In genomic region chr3:87159190-87159589, GRCm38 (mm10) we compare ENCODE assay signal across 9 mouse cellular contexts. TPM values are rescaled to one million over a fixed set of nuclear protein-coding genes. Genes with fewer than 3 reads are reported as not detected.
DNase-seq lines count a peak whose midpoint lies in the region; ATAC-seq lines count a peak whose summit lies in the region.
"Had no signal": no experiment of that assay in that cellular context is flagged by ENCODE, and none has a peak within 500 bp of the region (broad histone marks: within the 10 kb centered on the region; RNA-seq: fewer than 3 reads in every experiment).

No protein-coding gene starts in this region.

- no peaks in the 10 kb centered on the region for H3K36me3 ChIP-seq in forebrain, embryonic 11.5 days (ENCODE audit: control insufficient read depth, insufficient read depth, low read length)
- H3K36me3 ChIP-seq in forebrain, embryonic 13.5 days (ENCODE audit: poor library complexity, severe bottlenecking): 0 out of 2 replicates have a peak, but pooled peaks cover 3% of the 10 kb centered on the region
- no peaks in the 10 kb centered on the region; the same call in 1 of the 2 replicates for H3K36me3 ChIP-seq in kidney, embryonic 16.5 days (ENCODE audit: insufficient read depth, low read length)
- H3K36me3 ChIP-seq in embryonic facial prominence, embryonic 14.5 days (ENCODE audit: control insufficient read depth, insufficient read depth, low read length): 0 out of 2 replicates have a peak, but pooled peaks cover 14% of the 10 kb centered on the region
- no peaks in the 10 kb centered on the region; the same call in 1 of the 2 replicates for H3K36me3 ChIP-seq in limb, embryonic 15.5 days

- no peak overlapping the region for H3K4me2 ChIP-seq in forebrain, embryonic 11.5 days (ENCODE audit: low read depth, low read length, severe bottlenecking)
- H3K4me2 ChIP-seq in forebrain, embryonic 13.5 days: no peak overlapping the region
- H3K4me2 ChIP-seq in kidney, embryonic 16.5 days (replicated peaks; ENCODE audit: low read depth, low read length): no peak overlapping the region
- H3K4me2 ChIP-seq in embryonic facial prominence, embryonic 14.5 days (ENCODE audit: low read depth, low read length): 0 out of 2 replicates have a peak overlapping the region, but pooled peaks have one; percentile 44
- H3K4me2 ChIP-seq in limb, embryonic 15.5 days: peak overlapping the region; percentile 14; the same call in 1 of the 2 replicates

- H3K27me3 ChIP-seq in forebrain, embryonic 11.5 days (ENCODE audit: control insufficient read depth, insufficient read depth, low read length): no peaks in the 10 kb centered on the region
- no peaks in the 10 kb centered on the region for H3K27me3 ChIP-seq in forebrain, embryonic 13.5 days
- H3K27me3 ChIP-seq in kidney, embryonic 16.5 days (ENCODE audit: insufficient read depth, low read length): no peaks in the 10 kb centered on the region
- no peaks in the 10 kb centered on the region for H3K27me3 ChIP-seq in embryonic facial prominence, embryonic 14.5 days (replicated peaks; ENCODE audit: control insufficient read depth, insufficient read depth, low read length)
- H3K27me3 ChIP-seq in limb, embryonic 15.5 days: no peaks in the 10 kb centered on the region
- H3K27me3 ChIP-seq: Patski had no signal

- no peak overlapping the region for H3K4me3 ChIP-seq in forebrain, embryonic 11.5 days (ENCODE audit: low read depth, low read length)
- no peak overlapping the region for H3K4me3 ChIP-seq in forebrain, embryonic 13.5 days
- H3K4me3 ChIP-seq in kidney, embryonic 16.5 days (ENCODE audit: low read length): no peak overlapping the region
- H3K4me3 ChIP-seq in embryonic facial prominence, embryonic 14.5 days (ENCODE audit: low read depth, low read length): no peak overlapping the region
- H3K4me3 ChIP-seq in limb, embryonic 15.5 days: no peak overlapping the region

- ATAC-seq in forebrain, embryonic 11.5 days (replicated peaks; ENCODE audit: low FRiP score): no peak
- ATAC-seq in forebrain, embryonic 13.5 days: no peak
- ATAC-seq in kidney, embryonic 16.5 days (ENCODE audit: low FRiP score, low TSS enrichment): no peak
- 0 out of 2 replicates have a peak, but pooled peaks have one; percentile 16 for ATAC-seq in embryonic facial prominence, embryonic 14.5 days (ENCODE audit: low read depth)
- peak; percentile 50 for ATAC-seq in limb, embryonic 15.5 days (ENCODE audit: insufficient number of reproducible peaks, low FRiP score, low TSS enrichment, low read depth)
- ATAC-seq: Patski had no signal

- DNase-seq in forebrain, embryonic 11.5 days (ENCODE audit: low spot score): no peak
- no peak for DNase-seq in kidney, adult 11 months
- DNase-seq in embryonic facial prominence, embryonic 14.5 days (ENCODE audit: low spot score): peak; percentile 71
- no peak for DNase-seq in adrenal gland, adult 8-10 months
- DNase-seq in layer of hippocampus, adult 8-10 months (ENCODE audit: low spot score in 2 of 2): no peak

- peaks cover 36% of the 10 kb centered on the region for H3K4me1 ChIP-seq in forebrain, embryonic 11.5 days (replicated peaks; ENCODE audit: control insufficient read depth, insufficient read depth, low read length)
- peaks cover 81% of the 10 kb centered on the region for H3K4me1 ChIP-seq in forebrain, embryonic 13.5 days
- H3K4me1 ChIP-seq in kidney, embryonic 16.5 days (ENCODE audit: insufficient read depth, low read length): peaks cover 71% of the 10 kb centered on the region
- peaks cover 81% of the 10 kb centered on the region for H3K4me1 ChIP-seq in embryonic facial prominence, embryonic 14.5 days (ENCODE audit: control insufficient read depth, insufficient read depth, low read length)
- peaks cover 79% of the 10 kb centered on the region for H3K4me1 ChIP-seq in limb, embryonic 15.5 days

- WGBS in forebrain, embryonic 11.5 days: 66% methylated on average over 7 of the region's 7 CpGs
- 68% methylated on average over 7 of the region's 7 CpGs for WGBS in forebrain, embryonic 13.5 days
- WGBS in kidney, embryonic 16.5 days: 65% methylated on average over 7 of the region's 7 CpGs
- WGBS in embryonic facial prominence, embryonic 14.5 days: 61% methylated on average over 7 of the region's 7 CpGs
- 55% methylated on average over 7 of the region's 7 CpGs for WGBS in limb, embryonic 15.5 days

- H3K9ac ChIP-seq in forebrain, embryonic 11.5 days (ENCODE audit: low read length): no peak overlapping the region
- H3K9ac ChIP-seq in forebrain, embryonic 13.5 days: no peak overlapping the region
- no peak overlapping the region for H3K9ac ChIP-seq in kidney, embryonic 16.5 days (replicated peaks; ENCODE audit: low read length)
- no peak overlapping the region for H3K9ac ChIP-seq in embryonic facial prominence, embryonic 14.5 days (ENCODE audit: low read depth, low read length)
- H3K9ac ChIP-seq in limb, embryonic 15.5 days: no peak overlapping the region

- H3K27ac ChIP-seq in forebrain, embryonic 11.5 days (ENCODE audit: low read depth, low read length): peak overlapping the region; percentile 31
- no peak overlapping the region for H3K27ac ChIP-seq in forebrain, embryonic 13.5 days
- H3K27ac ChIP-seq in kidney, embryonic 16.5 days (ENCODE audit: low read length): peak overlapping the region; percentile 94
- peak overlapping the region; percentile 90 for H3K27ac ChIP-seq in embryonic facial prominence, embryonic 14.5 days (replicated peaks; ENCODE audit: low read depth, low read length)
- H3K27ac ChIP-seq in limb, embryonic 15.5 days: peak overlapping the region; percentile 91

- H3K9me3 ChIP-seq in forebrain, embryonic 11.5 days (ENCODE audit: control insufficient read depth, low read length): no peaks in the 10 kb centered on the region
- H3K9me3 ChIP-seq in forebrain, embryonic 13.5 days (replicated peaks): no peaks in the 10 kb centered on the region
- no peaks in the 10 kb centered on the region for H3K9me3 ChIP-seq in kidney, embryonic 16.5 days (ENCODE audit: low read length)
- H3K9me3 ChIP-seq in embryonic facial prominence, embryonic 14.5 days (ENCODE audit: control insufficient read depth, low read length): no peaks in the 10 kb centered on the region
- no peaks in the 10 kb centered on the region for H3K9me3 ChIP-seq in limb, embryonic 15.5 days

RNA-seq across cellular contexts. Expression of gene Kirrel, which starts 15.4 kb away (rescaled TPM):
- 10.2 and 10.6 TPM in 2 replicates for polyA plus RNA-seq in forebrain, embryonic 11.5 days (2014; fragmentation: Nextera tagmentation; extraction: Ambion mirVana)
- 5.8 and 7.4 TPM in 2 replicates for polyA plus RNA-seq in forebrain, embryonic 13.5 days (2015; fragmentation: Nextera tagmentation; extraction: Ambion mirVana)
- polyA plus RNA-seq in kidney, embryonic 16.5 days (2015; fragmentation: Nextera tagmentation; extraction: Ambion mirVana): 16.4 and 18.6 TPM in 2 replicates
- polyA plus RNA-seq in embryonic facial prominence, embryonic 14.5 days (2014; fragmentation: Nextera tagmentation; extraction: Ambion mirVana): 12.8 and 14.1 TPM in 2 replicates
- 17.9 and 19.5 TPM in 2 replicates for polyA plus RNA-seq in limb, embryonic 15.5 days (2015; fragmentation: Nextera tagmentation; extraction: Ambion mirVana)
- 10 to 100 TPM; 14.7 to 23.3 (median 19.8) TPM for total RNA-seq in adrenal gland, adult 8-10 months (2022)
- total RNA-seq in layer of hippocampus, adult 8-10 months (2022): 1 to 10 TPM; 3.2 to 3.9 (median 3.5) TPM

Comparison
In these comparisons a context has a peak if more than half of its experiments do, and no peak if none do; other contexts are left out.
1. ATAC-seq: peak in embryonic facial prominence, embryonic 14.5 days (single experiment) and limb, embryonic 15.5 days (single experiment); none in forebrain, embryonic 11.5 days (single experiment), forebrain, embryonic 13.5 days (single experiment) and kidney, embryonic 16.5 days (single experiment).
2. H3K4me2 ChIP-seq: peak in embryonic facial prominence, embryonic 14.5 days (single experiment) and limb, embryonic 15.5 days (single experiment); none in forebrain, embryonic 11.5 days (single experiment), forebrain, embryonic 13.5 days (single experiment) and kidney, embryonic 16.5 days (single experiment).